Mouse (Mus musculus) heart, postnatal 0 days (tissue): ENCODE measurements at regions not wholly inside any gene's neighbourhood (a gene's known extent, or its start where the extent isn't known, plus 50 kb on each side); places are given as distances from the start of the nearest gene placed in this dataset.

ENCODE experiments used
- CTCF ChIP-seq: IDR thresholded peaks from 2 replicates; pipeline ENCODE4 v1.5.1; 2016; ENCODE audit warnings: antibody characterized with exemption, control low read depth, low read depth
- EP300 ChIP-seq: IDR thresholded peaks from 2 replicates; pipeline ENCODE4 v1.6.1; 2016; ENCODE audit warnings: antibody characterized with exemption, low read depth

DNA sequence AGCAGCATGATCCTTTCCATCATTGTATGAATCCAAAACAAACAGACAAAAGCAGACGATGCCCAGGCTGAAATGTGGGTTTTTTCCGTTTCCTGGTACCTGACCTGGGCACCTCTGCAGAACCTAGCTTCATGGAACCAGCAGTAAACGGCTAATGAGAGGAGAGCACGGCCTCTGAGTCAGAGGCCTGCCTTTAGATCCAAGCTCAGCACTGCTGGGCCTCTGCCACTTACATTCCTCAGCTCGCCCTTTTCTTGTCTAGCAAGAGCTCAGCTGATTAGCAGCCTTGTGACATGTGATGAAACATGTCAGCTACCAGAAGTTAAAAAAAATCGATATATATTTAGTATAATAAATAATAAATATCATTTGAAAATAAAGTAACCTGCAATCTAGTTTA lies 91.2 kb upstream of the Dhrs4 start:
- TF ChIP-seq CTCF = no peak
- no peak for TF ChIP-seq EP300
